Mouse (Mus musculus) G1E (cell line): ENCODE results near the gene Erc1.

Experiments
- CTCF ChIP-seq: IDR thresholded peaks from 2 replicates; pipeline ENCODE4 v1.5.1; 2012; ENCODE audit warnings: low read depth, low read length, inconsistent platforms, mixed read lengths
- GATA1 ChIP-seq: IDR thresholded peaks from 2 replicates; pipeline ENCODE4 v1.6.1; 2012; ENCODE audit warnings: borderline replicate concordance, low read length, inconsistent platforms, mixed read lengths
- POLR2AphosphoS5 ChIP-seq: IDR thresholded peaks from 2 replicates; pipeline ENCODE4 v1.6.1; 2012; ENCODE audit warnings: low read depth, low read length, inconsistent platforms; ENCODE audit not compliant: insufficient replicate concordance
- TAL1 ChIP-seq: conservative IDR thresholded peaks from 2 replicates; pipeline ENCODE4 v1.6.1; 2012; ENCODE audit warnings: low read depth, low read length, inconsistent platforms, mixed read lengths

DNA sequence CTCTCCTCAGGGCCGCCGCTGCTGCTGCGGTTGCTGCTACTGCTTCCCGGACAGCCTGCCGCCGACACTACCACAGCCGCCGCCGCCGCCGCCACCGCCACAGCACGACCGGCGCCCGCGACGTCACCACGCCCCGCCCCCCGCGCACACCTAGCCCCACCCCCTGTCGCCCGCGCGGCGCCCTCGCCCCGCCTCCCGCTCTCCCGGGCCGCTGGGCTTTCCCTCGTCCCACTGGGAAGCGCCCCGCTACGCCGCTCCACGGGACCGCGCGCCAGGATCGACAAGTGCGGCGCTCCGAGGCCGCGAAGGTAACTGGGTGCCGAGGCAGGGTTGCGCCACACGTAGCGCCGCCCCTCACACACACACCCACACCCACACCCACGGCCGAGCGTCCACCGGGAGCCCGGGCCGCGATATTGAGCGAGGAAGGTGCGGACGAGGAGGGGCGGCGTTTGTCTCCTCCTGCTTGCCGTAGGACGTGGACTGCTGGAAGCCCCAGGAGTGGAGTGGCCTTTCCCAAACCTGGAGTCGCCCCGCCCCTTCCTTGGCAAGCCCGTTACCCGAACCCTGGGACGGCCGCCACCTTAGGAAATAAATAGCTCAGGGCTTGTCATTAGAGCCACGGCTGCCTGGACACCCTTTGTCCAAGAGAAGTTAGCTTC lies at the start of gene Erc1:
- no peak for TF ChIP-seq CTCF
- no peak for TF ChIP-seq POLR2AphosphoS5
- TF ChIP-seq GATA1: no peak
- TF ChIP-seq TAL1: no peak
